Mouse (Mus musculus) kidney, embryonic 16.5 days (tissue): ENCODE data around the gene Heyl. TPM values are rescaled to one million over a fixed set of nuclear protein-coding genes. Genes with fewer than 3 reads are reported as not detected.
A peak's percentile ranks its signal among the peaks of the same experiment; 100 is the strongest.

ENCODE experiments used
- ATAC-seq: fragments of 200-750 bp; cut with Nextera tagmentation; 2 replicates; pipeline ENCODE4 v1.8.0; 2017; ENCODE audit warnings: moderate TSS enrichment; ENCODE audit not compliant: low FRiP score, low TSS enrichment
- H3K27ac ChIP-seq: fragments of 300-500 bp; sonication (generic); 2 replicates; pipeline ENCODE4 v1.5.1; 2014; ENCODE audit warnings: low read length
- H3K27me3 ChIP-seq: fragments of 300-500 bp; sonication (generic); 2 replicates; pipeline ENCODE4 v1.6.1; 2014; ENCODE audit warnings: low read length, control low read depth, mixed read lengths; ENCODE audit not compliant: insufficient read depth
- H3K36me3 ChIP-seq: fragments of 300-500 bp; sonication (generic); 2 replicates; pipeline ENCODE4 v1.6.1; 2014; ENCODE audit warnings: low read length, control low read depth, mixed read lengths; ENCODE audit not compliant: insufficient read depth
- H3K4me1 ChIP-seq: fragments of 300-500 bp; sonication (generic); 2 replicates; pipeline ENCODE4 v1.6.1; 2014; ENCODE audit warnings: low read length, control low read depth, mixed read lengths; ENCODE audit not compliant: insufficient read depth
- H3K4me2 ChIP-seq: fragments of 300-500 bp; sonication (generic); replicated peaks from 2 replicates; pipeline ENCODE4 v1.6.1; 2014; ENCODE audit warnings: low read depth, low read length
- H3K4me3 ChIP-seq: fragments of 300-500 bp; sonication (generic); 2 replicates; pipeline ENCODE4 v1.5.1; 2014; ENCODE audit warnings: mild to moderate bottlenecking, low read length
- H3K9ac ChIP-seq: fragments of 300-500 bp; sonication (generic); replicated peaks from 2 replicates; pipeline ENCODE4 v1.6.1; 2014; ENCODE audit warnings: low read length
- H3K9me3 ChIP-seq: fragments of 300-500 bp; sonication (generic); 2 replicates; pipeline ENCODE4 v1.6.1; 2016; ENCODE audit warnings: low read length, control low read depth
- WGBS: fragments of 180-500 bp; shearing (Covaris S2); extraction: QIAGEN DNeasy Blood & Tissue Kit; methylation state at CpG from one replicate; pipeline ENCODE4 v1.1.7; 2014; 5-methylcytosine and 5-hydroxymethylcytosine counted together
- polyA plus RNA-seq: library from polyadenylated mRNA; unstranded; fragments of >200 nt; fragmentation: Nextera tagmentation; extraction: Ambion mirVana; gene quantifications from 2 replicates; pipeline ENCODE4 v1.2.1, GENCODE M21; 2015

Gene Heyl
- polyA plus RNA-seq, 1 experiment from 2014 or later = 48.8 TPM

DNA sequence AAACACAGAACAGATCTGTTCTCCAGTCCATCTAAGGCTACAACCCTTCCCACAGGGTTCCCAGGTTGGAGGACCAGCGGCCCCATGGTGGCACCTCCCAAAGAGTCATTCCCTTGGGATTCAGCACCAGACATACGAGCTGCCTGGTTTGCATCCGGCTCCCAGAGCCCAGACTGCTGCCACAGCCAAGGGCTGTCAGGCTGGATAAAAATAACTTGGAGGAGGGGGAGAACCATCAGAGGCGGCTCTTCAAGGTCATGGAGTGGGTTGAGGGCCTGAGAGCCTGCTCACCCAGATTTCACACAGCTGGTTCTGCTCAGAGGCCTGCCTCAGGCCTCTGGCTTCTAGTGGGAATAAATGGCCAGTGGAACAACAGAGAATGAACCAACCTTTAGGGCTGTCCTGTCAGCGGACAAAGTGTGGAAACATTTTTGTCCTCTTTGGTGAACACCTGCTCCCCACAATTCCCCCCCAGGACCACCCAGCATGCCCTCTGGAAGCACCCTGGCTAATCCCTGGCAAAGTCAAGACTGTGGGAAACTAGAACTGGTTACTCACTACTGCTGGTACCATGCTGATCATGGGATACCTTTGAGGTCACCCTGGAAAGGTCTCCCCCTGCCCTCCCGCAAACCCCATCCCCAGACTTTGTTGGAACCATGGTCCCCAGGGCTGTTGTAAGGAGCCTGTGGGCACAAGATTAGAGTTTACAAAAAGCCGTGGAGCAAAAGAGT is 14.0 kb downstream of the Heyl start:
- H3K4me2 ChIP-seq = no peak overlapping the region
- WGBS = 35% methylated on average over 7 of the region's 7 CpGs
- peaks cover 4% of the 10 kb centered on the region; the same call in 1 of the 2 replicates for H3K36me3 ChIP-seq
- H3K27me3 ChIP-seq = no peaks in the 10 kb centered on the region
- H3K4me1 ChIP-seq = peaks cover 48% of the 10 kb centered on the region
- no peaks in the 10 kb centered on the region for H3K9me3 ChIP-seq
- no peak overlapping the region for H3K9ac ChIP-seq
- ATAC-seq = peak; percentile 75
- H3K4me3 ChIP-seq = no peak overlapping the region
- peak overlapping the region; percentile 1; the same call in 1 of the 2 replicates for H3K27ac ChIP-seq

DNA sequence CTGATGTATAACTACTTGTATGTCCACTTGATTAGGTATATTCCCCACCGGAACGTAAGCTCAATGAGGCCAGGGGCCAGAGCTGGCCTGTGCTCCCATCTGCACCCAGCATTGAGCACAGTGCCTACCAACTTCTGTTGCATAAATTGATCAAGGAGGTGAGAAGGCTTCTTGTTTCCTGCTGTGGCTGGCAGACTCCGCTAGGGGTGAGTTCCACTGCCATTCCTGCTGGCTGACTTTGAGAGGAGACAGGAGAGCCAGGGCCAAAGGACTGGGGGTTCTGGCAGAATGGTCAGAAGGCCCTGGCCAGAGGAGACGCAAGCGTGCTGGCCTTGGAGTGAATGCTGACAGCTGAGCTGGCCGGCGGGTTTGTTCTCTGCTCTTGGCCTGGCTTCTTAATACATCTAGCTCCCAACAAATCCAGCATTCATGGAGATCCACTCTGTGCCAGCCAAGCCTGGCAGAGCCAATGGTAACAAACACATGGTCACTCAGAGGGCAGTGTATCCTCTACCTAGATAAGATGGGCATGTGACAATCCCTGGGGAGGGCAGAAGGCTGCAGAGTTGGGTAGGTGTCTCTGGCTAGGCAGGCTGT is 15.7 kb downstream of the Heyl start:
- peaks cover 4% of the 10 kb centered on the region; the same call in 1 of the 2 replicates for H3K36me3 ChIP-seq
- no peak overlapping the region for H3K4me2 ChIP-seq
- ATAC-seq = no peak
- peak overlapping the region; percentile 30; the same call in 1 of the 2 replicates for H3K27ac ChIP-seq
- WGBS = 66% methylated on average over 7 of the region's 7 CpGs
- no peaks in the 10 kb centered on the region for H3K27me3 ChIP-seq
- 0 out of 2 replicates have a peak overlapping the region, but pooled peaks have one; percentile 14 for H3K9ac ChIP-seq
- no peak overlapping the region for H3K4me3 ChIP-seq
- peaks cover 49% of the 10 kb centered on the region for H3K4me1 ChIP-seq
- no peaks in the 10 kb centered on the region for H3K9me3 ChIP-seq

DNA sequence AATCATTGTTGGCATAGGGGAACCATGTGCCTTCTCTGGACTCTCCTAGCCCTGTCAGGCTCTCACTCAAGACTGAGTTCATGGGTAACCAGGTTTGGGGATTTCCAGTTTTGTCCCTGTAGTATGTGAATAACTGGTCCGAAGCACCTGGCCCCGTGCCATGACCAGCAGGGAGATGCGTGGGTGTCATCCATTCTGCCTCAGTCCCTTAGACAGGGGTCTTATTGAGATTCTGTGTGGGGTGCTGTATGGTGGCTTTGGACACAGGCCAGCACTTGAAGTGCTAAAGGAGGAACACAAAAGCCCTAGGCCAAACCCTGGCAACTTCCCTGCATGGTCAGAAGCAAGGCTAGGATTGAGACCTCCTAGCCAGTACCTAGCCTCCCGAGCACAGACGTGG is 18.9 kb downstream of the Heyl start:
- WGBS = 71% methylated on average over 5 of the region's 5 CpGs
- Histone ChIP-seq H3K4me2 (no peak overlapping the region), H3K9ac (no peak overlapping the region), H3K27me3 (no peaks in the 10 kb centered on the region), H3K4me3 (no peak overlapping the region), H3K27ac (no peak overlapping the region), H3K36me3 (no peaks in the 10 kb centered on the region), H3K4me1 (peaks cover 33% of the 10 kb centered on the region), H3K9me3 (no peaks in the 10 kb centered on the region)
- no peak for ATAC-seq

DNA sequence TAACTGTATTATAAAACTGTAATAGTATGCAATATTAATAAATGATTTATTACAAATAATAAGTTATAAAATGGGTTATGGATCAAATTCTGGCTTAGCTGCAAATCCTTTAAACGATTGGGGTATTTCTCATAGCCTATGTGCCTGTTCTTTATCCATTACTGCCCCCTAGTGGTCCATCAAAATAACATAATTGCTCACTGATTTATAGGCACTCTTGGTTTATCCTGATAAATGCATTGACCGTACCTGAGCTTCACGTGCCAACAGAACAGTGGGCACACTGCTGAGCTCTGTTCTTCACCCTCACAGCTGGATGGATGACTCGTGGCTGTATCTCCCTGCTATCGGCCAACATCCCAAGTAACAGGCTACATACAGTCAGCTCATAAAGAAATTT is 21.3 kb downstream of the Heyl start:
- Histone ChIP-seq H3K27me3 (no peaks in the 10 kb centered on the region), H3K27ac (no peak overlapping the region)

DNA sequence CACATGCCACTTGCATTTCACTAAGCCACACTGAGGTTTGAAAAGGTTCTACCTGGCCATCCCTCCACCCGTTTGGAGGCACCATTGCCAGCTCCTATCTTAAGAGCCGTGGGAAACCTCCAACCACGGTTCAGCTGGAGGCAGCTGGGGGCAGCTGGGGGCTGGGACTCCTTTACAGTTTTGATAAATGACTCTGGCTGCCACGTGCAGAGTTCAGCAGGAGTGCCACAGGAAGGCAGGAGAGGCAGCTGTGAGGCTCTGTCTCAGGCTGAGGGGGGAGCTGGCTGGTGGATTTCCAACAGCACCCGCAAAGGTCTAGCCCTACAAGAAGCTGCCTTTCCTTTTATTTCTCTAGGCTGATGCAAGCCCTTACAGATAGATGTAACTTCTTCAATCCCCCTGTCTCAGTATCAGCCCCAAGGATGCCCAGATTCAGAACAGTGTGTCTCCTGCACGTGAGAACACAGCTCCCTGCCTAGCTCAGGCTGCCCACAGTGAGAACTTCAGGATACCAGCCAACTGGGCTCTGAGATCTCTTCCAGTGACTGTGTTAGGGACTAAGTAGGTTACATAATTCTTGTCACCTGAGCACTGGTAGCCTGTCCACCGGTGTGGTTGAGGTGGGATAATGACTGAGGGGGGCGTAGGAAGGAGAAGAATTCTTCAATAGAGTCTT is 26.9 kb downstream of the Heyl start:
- Histone ChIP-seq H3K4me1 (peaks cover 8% of the 10 kb centered on the region), H3K36me3 (no peaks in the 10 kb centered on the region), H3K9ac (no peak overlapping the region), H3K9me3 (no peaks in the 10 kb centered on the region), H3K27me3 (no peaks in the 10 kb centered on the region), H3K4me2 (no peak overlapping the region), H3K4me3 (no peak overlapping the region), H3K27ac (no peak overlapping the region)
- no peak; the same call in 1 of the 2 replicates for ATAC-seq
- WGBS = 25% methylated on average over 8 of the region's 8 CpGs

More for the DNA sequence above, 21.3 kb downstream of the Heyl start:
- peaks cover 11% of the 10 kb centered on the region; the same call in 1 of the 2 replicates for H3K4me1 ChIP-seq
- no peak overlapping the region for H3K4me2 ChIP-seq
- no peaks in the 10 kb centered on the region for H3K36me3 ChIP-seq
- H3K4me3 ChIP-seq = no peak overlapping the region
- no peaks in the 10 kb centered on the region for H3K9me3 ChIP-seq
- peak; percentile 50; the same call in 1 of the 2 replicates for ATAC-seq
- H3K9ac ChIP-seq = no peak overlapping the region
- WGBS = 16% methylated on average over 5 of the region's 5 CpGs

DNA sequence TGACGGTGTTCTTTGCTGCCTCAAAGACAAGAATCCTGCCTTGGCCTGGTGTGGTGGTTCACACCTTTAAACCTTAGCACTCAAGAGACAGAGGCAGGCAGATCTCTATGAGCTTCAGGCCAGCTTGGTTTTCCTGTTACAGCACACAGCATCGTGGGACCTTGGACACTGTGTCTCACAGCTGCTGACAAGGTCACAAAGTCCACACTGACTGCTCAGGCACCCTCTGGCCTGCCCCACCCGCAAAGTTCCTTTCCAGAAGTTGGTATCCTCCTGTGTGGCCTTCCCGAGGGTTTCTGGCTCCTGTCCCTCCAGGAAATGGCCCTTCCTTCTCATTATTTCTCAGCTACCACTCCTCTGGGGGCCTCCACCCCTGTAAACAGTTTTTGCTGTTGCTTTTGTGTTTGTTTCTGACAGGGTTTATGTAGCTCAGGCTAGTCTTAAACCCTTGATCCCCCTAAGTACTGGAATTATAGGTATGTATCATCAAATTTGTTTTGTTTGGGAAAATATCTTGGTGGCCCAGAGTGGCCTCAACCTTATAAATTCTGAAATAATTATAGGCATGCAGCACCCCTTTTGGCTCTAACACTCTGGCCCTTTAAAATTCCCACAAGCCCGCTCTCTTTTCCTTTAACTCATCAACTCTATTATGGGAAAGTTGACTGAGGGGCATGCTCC is 28.5 kb downstream of the Heyl start, which contains the start of gene Pabpc4:
Gene Pabpc4, plus strand, starts transcription at position 631 of the 681 bp plus-strand sequence.
- H3K36me3 ChIP-seq = no peaks in the 10 kb centered on the region
- H3K4me1 ChIP-seq = peaks cover 8% of the 10 kb centered on the region
- WGBS = 65% methylated on average over 5 of the region's 5 CpGs
- H3K4me3 ChIP-seq = no peak within 1 kb of the TSS
- H3K27me3 ChIP-seq = no peaks in the 10 kb centered on the region
- H3K9ac ChIP-seq = no peak within 1 kb of the TSS
- H3K4me2 ChIP-seq = no peak within 1 kb of the TSS
- H3K27ac ChIP-seq = no peak within 1 kb of the TSS
- no peak for ATAC-seq
- no peaks in the 10 kb centered on the region for H3K9me3 ChIP-seq

DNA sequence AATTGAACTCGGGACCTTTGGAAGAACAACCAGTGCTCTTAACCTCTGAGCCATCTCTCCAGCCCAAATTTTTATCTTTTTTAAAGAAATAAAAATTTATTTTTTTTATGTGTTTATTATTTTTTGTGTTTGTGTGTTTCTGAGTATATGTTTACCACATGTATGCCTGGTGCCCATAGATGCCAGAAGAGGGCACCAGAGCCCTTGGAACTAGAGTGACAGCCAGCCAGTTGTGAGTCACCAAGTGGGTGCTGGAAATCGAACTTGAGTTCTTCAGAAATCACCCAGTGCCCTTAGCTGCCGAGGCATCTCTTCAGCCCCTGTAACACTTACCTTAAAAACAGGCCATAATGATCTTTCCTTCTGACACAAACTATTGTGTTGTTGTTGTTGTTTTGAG is 37.7 kb downstream of the Heyl start:
- Histone ChIP-seq H3K27me3 (no peaks in the 10 kb centered on the region), H3K4me1 (no peaks in the 10 kb centered on the region), H3K4me3 (no peak overlapping the region), H3K36me3 (no peaks in the 10 kb centered on the region), H3K9ac (no peak overlapping the region), H3K27ac (no peak overlapping the region), H3K4me2 (no peak overlapping the region), H3K9me3 (no peaks in the 10 kb centered on the region)
- no peak for ATAC-seq
- 96% methylated on average over 3 of the region's 3 CpGs for WGBS

DNA sequence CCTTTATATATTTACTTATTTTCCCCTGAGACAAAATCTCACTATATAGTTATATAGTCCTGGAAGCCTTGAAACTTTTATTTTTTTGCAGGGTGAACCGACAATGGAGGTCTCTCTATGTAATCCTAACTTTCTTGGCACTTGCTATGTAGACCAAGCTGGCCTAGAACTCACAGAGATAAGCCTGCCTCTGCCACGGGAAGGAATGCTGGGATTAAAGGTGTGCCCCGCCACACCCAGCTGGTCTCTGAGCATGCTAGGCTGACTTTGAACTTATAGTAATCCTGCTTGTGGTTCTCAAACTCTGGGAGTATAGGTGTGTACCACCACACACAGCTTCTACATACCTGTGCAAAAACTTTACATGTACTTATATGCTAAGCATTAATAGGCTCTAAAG is 46.8 kb downstream of the Heyl start:
- ATAC-seq = no peak
- H3K4me3 ChIP-seq = no peak overlapping the region
- no peak overlapping the region for H3K9ac ChIP-seq
- 63% methylated on average over 3 of the region's 3 CpGs for WGBS
- H3K27me3 ChIP-seq = no peaks in the 10 kb centered on the region
- H3K4me2 ChIP-seq = no peak overlapping the region
- H3K36me3 ChIP-seq = no peaks in the 10 kb centered on the region; the same call in 1 of the 2 replicates
- peaks cover 13% of the 10 kb centered on the region for H3K4me1 ChIP-seq
- no peaks in the 10 kb centered on the region for H3K9me3 ChIP-seq
- H3K27ac ChIP-seq = no peak overlapping the region

DNA sequence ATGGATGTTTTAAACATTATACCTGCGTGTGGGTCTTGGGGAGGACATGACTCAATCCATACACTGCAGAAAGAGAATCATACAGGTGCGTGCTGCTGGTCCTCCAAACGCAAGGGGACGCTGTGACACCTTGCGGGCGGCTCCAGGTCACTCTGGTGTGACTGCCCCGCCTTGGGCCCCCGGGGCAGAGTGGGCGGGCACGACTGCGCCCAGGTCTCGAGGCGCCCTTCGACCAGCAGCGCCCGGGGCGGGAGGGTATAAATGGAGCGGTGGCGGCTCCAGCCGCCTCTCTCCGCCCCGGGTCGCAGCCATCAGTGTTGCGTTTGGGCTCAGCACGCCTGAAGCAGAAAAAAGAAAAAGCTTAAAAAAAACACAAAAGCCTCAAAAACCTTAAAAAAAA is 49.1 kb downstream of the Heyl start:
- H3K27me3 ChIP-seq = no peaks in the 10 kb centered on the region
- peak overlapping the region; percentile 27; the same call in 1 of the 2 replicates for H3K27ac ChIP-seq
- H3K4me2 ChIP-seq = peak overlapping the region; percentile 94
- H3K9ac ChIP-seq = peak overlapping the region; percentile 66
- WGBS = 0% methylated on average over 25 of the region's 25 CpGs
- peaks cover 27% of the 10 kb centered on the region for H3K4me1 ChIP-seq
- no peaks in the 10 kb centered on the region for H3K9me3 ChIP-seq
- H3K4me3 ChIP-seq = peak overlapping the region; percentile 69
- peaks cover 8% of the 10 kb centered on the region for H3K36me3 ChIP-seq
- ATAC-seq = peak; percentile 97
